Mouse (Mus musculus) kidney, adult 2 months (tissue): ENCODE measurements around the gene 4931417E11Rik. TPM values are rescaled to one million over a fixed set of nuclear protein-coding genes. Genes with fewer than 3 reads are reported as not detected.
A peak's percentile ranks its signal among the peaks of the same experiment; 100 is the strongest.

Experiments used
- DNase-seq: peaks from one replicate; pipeline ENCODE4 v3.0.0; 2021
- H3K27ac ChIP-seq: fragments of 200-500 bp; 2 replicates; pipeline ENCODE4 v1.5.1; 2012; ENCODE audit warnings: low read depth, low read length, control low read depth, inconsistent platforms; ENCODE audit not compliant: insufficient read depth
- H3K27me3 ChIP-seq: fragments of 200-500 bp; replicated peaks from 2 replicates; pipeline ENCODE4 v1.6.1; 2012; ENCODE audit warnings: mild to moderate bottlenecking, moderate library complexity, low read length, inconsistent platforms; ENCODE audit not compliant: control insufficient read depth, insufficient read depth
- H3K36me3 ChIP-seq: fragments of 200-500 bp; 2 replicates; pipeline ENCODE4 v1.6.1; 2012; ENCODE audit warnings: mild to moderate bottlenecking, moderate library complexity, low read length, inconsistent platforms; ENCODE audit not compliant: control insufficient read depth, insufficient read depth
- H3K4me1 ChIP-seq: fragments of 200-500 bp; 2 replicates; pipeline ENCODE4 v1.6.1; 2011; ENCODE audit warnings: low read length; ENCODE audit not compliant: control insufficient read depth, insufficient read depth
- H3K4me3 ChIP-seq: fragments of 200-500 bp; 2 replicates; pipeline ENCODE4 v1.5.1; 2011; ENCODE audit warnings: mild to moderate bottlenecking, low read depth, low read length, control low read depth; ENCODE audit not compliant: insufficient read depth
- CTCF ChIP-seq: fragments of 200-500 bp; conservative IDR thresholded peaks from 2 replicates; pipeline ENCODE4 v1.5.1; 2011; ENCODE audit warnings: low read depth, mild to moderate bottlenecking, control low read depth, low read length, moderate library complexity, mixed read lengths; ENCODE audit not compliant: insufficient read depth, insufficient read length
- POLR2A ChIP-seq: fragments of 200-500 bp; IDR thresholded peaks from one replicate; pipeline ENCODE4 v1.6.1; 2011; ENCODE audit warnings: low read depth, low read length, control low read depth
- WGBS: fragments of 180-500 bp; shearing (Covaris S2); methylation state at CpG from one replicate; pipeline ENCODE4 v1.1.7; 2018; 5-methylcytosine and 5-hydroxymethylcytosine counted together
- polyA plus RNA-seq: library from polyadenylated mRNA; depleted of rRNA; stranded (reverse); fragments of >200 nt; gene quantifications from 2 replicates; pipeline ENCODE4 v1.2.3, GENCODE M21; 2012; rRNA removed

The 4931417E11Rik gene
- polyA plus RNA-seq, 1 experiment, result 0.08 TPM

GRCm38 (mm10) chr6:73466084-73466483 is 3.4 kb downstream of the 4931417E11Rik start:
- peak; percentile 92 for DNase-seq
- Histone ChIP-seq H3K27me3 (no peaks in the 10 kb centered on the region), H3K36me3 (no peaks in the 10 kb centered on the region), H3K4me1 (peaks cover 8% of the 10 kb centered on the region; the same call in 1 of the 2 replicates), H3K27ac (peak overlapping the region; percentile 72), H3K4me3 (no peak overlapping the region)
- TF ChIP-seq POLR2A (no peak), CTCF (no peak)
- WGBS, result 41% methylated on average over 3 of the region's 3 CpGs

GRCm38 (mm10) chr6:73462543-73462942 is 6.9 kb downstream of the 4931417E11Rik start:
- Histone ChIP-seq H3K4me1 (peaks cover 8% of the 10 kb centered on the region; the same call in 1 of the 2 replicates), H3K4me3 (no peak overlapping the region), H3K27me3 (no peaks in the 10 kb centered on the region), H3K36me3 (no peaks in the 10 kb centered on the region), H3K27ac (peak overlapping the region; percentile 88)
- DNase-seq, result peak; percentile 83
- TF ChIP-seq POLR2A, result no peak
- no peak for TF ChIP-seq CTCF
- WGBS, result 28% methylated on average over 5 of the region's 5 CpGs

DNA sequence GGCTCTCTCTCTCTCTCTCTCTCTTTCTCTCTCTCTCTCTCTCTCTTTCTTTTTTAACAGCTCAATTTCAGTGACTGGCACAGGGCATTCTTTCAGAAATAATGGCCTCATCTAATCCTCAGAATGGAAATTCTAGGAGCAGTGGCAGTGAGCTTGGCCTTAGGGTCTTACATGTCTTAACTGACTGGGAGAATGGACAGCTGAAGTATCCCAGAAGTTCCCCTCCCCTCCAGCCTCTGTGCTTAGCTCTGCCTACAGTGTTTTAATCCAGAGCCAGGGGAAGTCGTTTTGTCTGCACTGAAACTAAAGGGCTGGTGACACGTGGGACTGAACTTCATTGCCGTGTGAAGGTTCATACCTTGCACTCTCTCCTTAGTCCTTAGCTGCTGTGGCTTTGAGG is 35.6 kb downstream of the 4931417E11Rik start:
- Histone ChIP-seq H3K36me3 (no peaks in the 10 kb centered on the region), H3K27me3 (no peaks in the 10 kb centered on the region), H3K4me1 (no peaks in the 10 kb centered on the region), H3K4me3 (no peak overlapping the region), H3K27ac (no peak overlapping the region)
- DNase-seq, result no peak
- TF ChIP-seq POLR2A, result no peak
- 29% methylated on average over 3 of the region's 3 CpGs for WGBS

DNA sequence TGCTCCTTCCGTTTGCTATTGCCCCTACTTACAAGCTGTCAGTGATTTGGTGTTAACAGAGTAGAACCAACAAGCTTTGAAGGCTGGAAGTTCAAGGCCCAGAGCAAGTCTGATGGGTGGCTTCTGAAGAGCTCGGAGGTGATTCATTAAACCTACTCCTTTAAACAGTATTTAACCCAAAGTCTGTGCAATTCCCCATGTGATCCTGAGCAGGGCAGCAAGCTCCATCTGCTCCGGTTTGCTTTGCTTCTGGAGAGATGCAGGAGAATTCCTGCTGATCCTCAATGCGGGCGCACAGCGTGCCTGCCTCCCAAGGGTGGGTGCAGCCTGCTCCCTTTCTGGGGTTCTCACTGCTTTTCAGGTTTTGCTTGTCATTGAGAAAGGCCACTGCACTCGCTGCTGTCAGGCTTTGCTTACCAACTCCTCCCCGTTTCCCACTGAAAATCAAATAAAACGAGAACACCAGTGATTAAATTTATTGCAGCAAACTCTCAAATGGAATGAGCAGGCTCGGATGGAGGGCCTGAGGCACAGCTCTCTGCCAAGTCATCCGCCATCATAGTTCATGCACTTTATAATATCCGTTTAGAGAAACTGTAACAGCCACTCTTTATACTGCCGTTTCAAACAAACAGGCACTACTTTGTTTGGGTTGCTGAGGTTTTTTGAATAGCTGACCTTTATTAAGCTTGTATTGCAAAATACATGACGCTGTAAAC is 40.7 kb downstream of the 4931417E11Rik start:
- Histone ChIP-seq H3K27me3 (no peaks in the 10 kb centered on the region), H3K27ac (no peak overlapping the region), H3K36me3 (no peaks in the 10 kb centered on the region), H3K4me1 (no peaks in the 10 kb centered on the region), H3K4me3 (no peak overlapping the region)
- WGBS, result 29% methylated on average over 14 of the region's 14 CpGs
- TF ChIP-seq POLR2A (no peak), CTCF (no peak)
- no peak for DNase-seq

GRCm38 (mm10) chr6:73427273-73427812 is 42.1 kb downstream of the 4931417E11Rik start:
- 32% methylated on average over 1 of the region's 1 CpGs for WGBS
- Histone ChIP-seq H3K27ac (no peak overlapping the region), H3K27me3 (no peaks in the 10 kb centered on the region), H3K4me1 (no peaks in the 10 kb centered on the region), H3K36me3 (no peaks in the 10 kb centered on the region), H3K4me3 (no peak overlapping the region)
- TF ChIP-seq POLR2A, result no peak
- no peak for TF ChIP-seq CTCF
- DNase-seq, result no peak

Other genes with a start within 250 kb of the 4931417E11Rik start
- 0.03 TPM in 2 replicates for gene Dnah6, start 248.0 kb downstream of the 4931417E11Rik start, polyA plus RNA-seq
- 328 and 349 TPM in 2 replicates for gene Suclg1, start 221.3 kb downstream of the 4931417E11Rik start, polyA plus RNA-seq